Mouse (Mus musculus) C2C12 (cell line): ENCODE results near the gene Urah. TPM values are rescaled to one million over a fixed set of nuclear protein-coding genes. Genes with fewer than 3 reads are reported as not detected.

Experiments used
- H3K27me3 ChIP-seq: one replicate; pipeline ENCODE4 v1.6.1; 2011; ENCODE audit not compliant: control insufficient read depth, insufficient read depth, insufficient read length
- H3K36me3 ChIP-seq: one replicate; pipeline ENCODE4 v1.6.1; 2011; ENCODE audit not compliant: control insufficient read depth, insufficient read depth
- H3K4me3 ChIP-seq: one replicate; pipeline ENCODE4 v1.5.1; 2011; ENCODE audit warnings: mild to moderate bottlenecking, control low read depth; ENCODE audit not compliant: poor library complexity, insufficient read depth, severe bottlenecking
- H3K79me2 ChIP-seq: one replicate; pipeline ENCODE4 v1.6.1; 2011; ENCODE audit not compliant: control insufficient read depth, insufficient read depth
- H3K79me3 ChIP-seq: one replicate; pipeline ENCODE4 v1.6.1; 2011; ENCODE audit warnings: low read depth, control low read depth
- H3ac ChIP-seq: one replicate; pipeline ENCODE3; 2011; ENCODE audit warnings: low read depth; ENCODE audit not compliant: control insufficient read depth, insufficient read length
- CEBPB ChIP-seq: IDR thresholded peaks from one replicate; pipeline ENCODE4 v1.6.1; 2011; ENCODE audit warnings: low read depth, mild to moderate bottlenecking, control low read depth, moderate library complexity
- CTCF ChIP-seq: IDR thresholded peaks from one replicate; pipeline ENCODE4 v1.5.1; 2011; ENCODE audit not compliant: control insufficient read depth, insufficient read depth, insufficient read length
- FOSL1 ChIP-seq: IDR thresholded peaks from one replicate; pipeline ENCODE4 v1.8.0; 2011; ENCODE audit warnings: mild to moderate bottlenecking, low read length; ENCODE audit not compliant: poor library complexity, insufficient read depth, severe bottlenecking
- MAX ChIP-seq: IDR thresholded peaks from one replicate; pipeline ENCODE4 v1.6.1; 2011; ENCODE audit warnings: mild to moderate bottlenecking, control low read depth
- MYOD1 ChIP-seq: IDR thresholded peaks from one replicate; pipeline ENCODE4 v1.6.1; 2011; ENCODE audit warnings: low read depth; ENCODE audit not compliant: control insufficient read depth, insufficient read length
- MYOG ChIP-seq: IDR thresholded peaks from one replicate; pipeline ENCODE4 v1.6.1; 2011; ENCODE audit not compliant: control insufficient read depth, insufficient read length; ENCODE audit errors: extremely low read depth
- USF1 ChIP-seq: IDR thresholded peaks from one replicate; pipeline ENCODE4 v1.6.1; 2011; ENCODE audit warnings: low read depth, mild to moderate bottlenecking, control low read depth, moderate library complexity
- polyA plus RNA-seq: library from polyadenylated mRNA; unstranded; fragments of >200 nt; fragmentation: generic; extraction: Trizol; gene quantifications from one replicate; pipeline ENCODE4 v1.2.1, GENCODE M21; 2012; ENCODE audit warnings: missing spikeins

Urah gene
- polyA plus RNA-seq, 1 experiment, result not detected

DNA sequence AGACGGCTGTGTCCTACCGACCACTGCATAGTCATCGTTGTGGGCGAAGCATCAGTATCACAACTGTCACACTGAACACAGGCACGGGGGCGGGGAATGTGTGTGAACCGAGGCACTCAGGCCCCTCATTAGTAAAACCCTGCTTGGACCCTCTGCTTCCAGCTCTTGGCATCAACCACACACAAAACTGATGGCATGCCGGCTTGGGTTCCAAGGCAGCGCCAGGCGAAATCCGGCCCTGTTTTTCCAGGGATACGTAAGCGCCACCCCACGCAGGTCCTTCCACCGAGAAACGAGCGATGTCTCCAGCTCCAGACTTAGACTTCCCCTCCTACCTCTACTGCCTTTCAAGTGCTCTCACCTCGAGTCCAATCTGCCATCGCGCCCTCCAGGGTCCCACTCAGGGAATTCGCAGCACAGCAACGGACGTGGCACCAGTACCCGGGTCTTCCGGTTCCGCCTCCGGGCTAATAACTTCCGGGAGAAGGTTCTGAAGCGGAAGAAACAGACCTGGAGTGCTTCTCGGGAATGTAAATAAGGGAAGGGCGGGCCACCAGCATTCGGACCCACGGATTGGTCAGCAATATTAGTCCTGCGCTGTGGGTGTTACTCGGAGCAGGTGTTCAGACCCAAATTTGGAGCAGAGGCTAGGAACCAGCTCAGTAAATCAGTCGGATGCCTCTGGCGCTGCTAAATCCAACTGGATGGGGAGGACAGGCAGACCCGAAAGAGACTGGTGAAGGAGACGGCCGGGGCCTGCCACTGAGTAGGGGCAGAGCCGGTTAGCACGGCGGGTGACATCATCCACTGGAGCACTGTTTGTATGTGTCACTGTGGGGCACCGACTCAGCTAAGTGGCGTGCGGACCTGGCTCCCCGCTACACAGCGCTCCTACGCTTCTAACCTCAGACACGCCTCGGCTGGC is 21.3 kb downstream of the Urah start, which contains the start of gene Gm45785:
Gene Gm45785, minus strand, starts transcription at position 472 of the 925 bp plus-strand sequence.
- Histone ChIP-seq H3ac (peak within 1 kb of the TSS; percentile 98), H3K79me3 (peaks cover 39% of the 10 kb centered on the region), H3K79me2 (peaks cover 60% of the 10 kb centered on the region), H3K4me3 (peak within 1 kb of the TSS; percentile 71), H3K27me3 (no peaks in the 10 kb centered on the region), H3K36me3 (peaks cover 34% of the 10 kb centered on the region)
- TF ChIP-seq CTCF, result no peak
- TF ChIP-seq MAX, result peak; percentile 67
- no peak for TF ChIP-seq USF1
- peak; percentile 39 for TF ChIP-seq MYOD1

DNA sequence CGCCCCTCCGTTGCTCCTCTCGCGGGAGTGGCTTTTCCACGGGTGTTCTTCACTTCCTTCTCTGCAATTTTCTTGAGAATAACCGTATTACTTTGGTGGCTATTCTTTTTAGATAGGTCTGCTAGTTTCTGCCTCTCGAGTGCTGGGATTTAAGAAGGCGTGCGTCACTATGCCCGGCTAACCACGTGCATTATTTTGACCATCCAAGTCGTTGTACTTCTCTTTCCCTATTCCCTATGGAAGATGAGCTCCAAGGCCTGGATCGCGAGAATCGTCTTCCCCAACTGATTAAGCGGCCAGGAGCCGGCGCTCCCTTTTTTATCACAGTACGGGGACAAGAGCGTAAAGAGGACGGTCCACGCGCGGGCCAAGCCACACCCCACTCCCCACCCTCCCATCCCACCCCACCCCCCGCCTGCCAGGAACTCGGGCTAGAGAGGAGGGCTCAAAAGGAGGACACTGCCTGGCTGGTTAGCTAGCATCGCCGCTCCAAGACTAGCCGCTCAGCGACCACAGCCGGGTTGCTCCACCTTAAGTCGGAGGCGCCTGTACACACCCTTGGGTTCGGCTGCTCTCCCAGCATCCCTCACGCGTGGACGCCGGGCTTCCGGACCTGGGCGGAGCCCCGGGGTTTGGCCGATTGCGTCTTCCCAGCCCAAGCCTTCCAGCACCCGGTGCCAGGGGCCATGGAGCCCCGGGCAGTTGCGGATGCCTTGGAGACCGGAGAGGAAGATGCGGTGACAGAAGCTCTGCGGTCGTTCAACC is 22.1 kb downstream of the Urah start, which contains the start of gene Ric8a:
Gene Ric8a, plus strand, starts transcription at position 173 of the 765 bp plus-strand sequence.
- H3K79me3 ChIP-seq, result peaks cover 39% of the 10 kb centered on the region
- no peaks in the 10 kb centered on the region for H3K27me3 ChIP-seq
- H3ac ChIP-seq, result peak within 1 kb of the TSS; percentile 98
- peak within 1 kb of the TSS; percentile 71 for H3K4me3 ChIP-seq
- H3K79me2 ChIP-seq, result peaks cover 65% of the 10 kb centered on the region
- TF ChIP-seq CTCF, result no peak
- no peak for TF ChIP-seq MYOD1
- no peak for TF ChIP-seq FOSL1
- no peak for TF ChIP-seq MAX
- peaks cover 42% of the 10 kb centered on the region for H3K36me3 ChIP-seq

DNA sequence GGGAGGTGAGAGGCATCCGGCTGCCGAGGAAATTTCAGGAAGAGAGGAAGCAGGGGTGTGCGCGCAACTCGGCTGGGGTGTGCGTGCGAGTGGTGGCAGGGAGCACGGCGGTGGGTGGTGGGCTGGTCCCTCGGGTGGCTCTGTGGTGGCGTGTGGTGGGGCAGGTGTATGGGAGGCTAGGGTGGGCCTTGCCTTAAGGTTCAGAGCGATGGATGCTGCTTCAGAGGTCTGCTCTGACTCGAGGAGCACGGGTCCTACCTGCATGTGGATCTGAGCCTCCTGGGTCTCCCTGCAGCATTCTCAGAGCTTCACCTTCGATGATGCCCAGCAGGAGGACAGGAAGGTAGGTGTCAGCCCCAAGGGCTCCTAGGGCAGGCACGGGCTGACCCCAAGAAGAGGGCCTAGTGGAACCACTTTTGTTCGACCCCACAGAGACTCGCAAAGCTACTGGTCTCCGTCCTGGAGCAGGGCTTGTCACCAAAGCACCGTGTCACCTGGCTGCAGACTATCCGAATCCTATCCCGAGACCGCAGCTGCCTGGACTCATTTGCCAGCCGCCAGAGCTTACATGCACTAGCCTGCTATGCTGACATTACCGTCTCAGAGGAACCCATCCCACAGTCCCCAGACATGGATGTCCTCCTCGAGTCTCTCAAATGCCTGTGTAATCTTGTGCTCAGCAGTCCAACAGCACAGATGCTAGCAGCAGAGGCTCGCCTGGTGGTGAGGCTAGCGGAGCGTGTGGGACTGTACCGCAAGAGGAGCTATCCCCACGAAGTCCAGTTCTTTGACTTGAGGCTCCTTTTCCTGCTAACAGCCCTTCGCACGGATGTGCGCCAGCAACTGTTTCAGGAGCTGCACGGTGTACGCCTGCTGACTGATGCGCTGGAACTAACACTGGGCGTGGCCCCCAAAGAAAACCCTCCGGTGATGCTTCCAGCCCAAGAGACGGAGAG is 23.0 kb downstream of the Urah start, which contains the start of gene Bet1l:
Gene Bet1l, minus strand, starts transcription at position 28 of the 956 bp plus-strand sequence.
- Histone ChIP-seq H3K27me3 (no peaks in the 10 kb centered on the region), H3K79me3 (peaks cover 39% of the 10 kb centered on the region), H3K79me2 (peaks cover 65% of the 10 kb centered on the region), H3K36me3 (peaks cover 47% of the 10 kb centered on the region), H3K4me3 (peak within 1 kb of the TSS; percentile 71), H3ac (peak within 1 kb of the TSS; percentile 98)
- no peak for TF ChIP-seq MYOD1
- TF ChIP-seq MYOG, result no peak
- TF ChIP-seq CTCF, result no peak

DNA sequence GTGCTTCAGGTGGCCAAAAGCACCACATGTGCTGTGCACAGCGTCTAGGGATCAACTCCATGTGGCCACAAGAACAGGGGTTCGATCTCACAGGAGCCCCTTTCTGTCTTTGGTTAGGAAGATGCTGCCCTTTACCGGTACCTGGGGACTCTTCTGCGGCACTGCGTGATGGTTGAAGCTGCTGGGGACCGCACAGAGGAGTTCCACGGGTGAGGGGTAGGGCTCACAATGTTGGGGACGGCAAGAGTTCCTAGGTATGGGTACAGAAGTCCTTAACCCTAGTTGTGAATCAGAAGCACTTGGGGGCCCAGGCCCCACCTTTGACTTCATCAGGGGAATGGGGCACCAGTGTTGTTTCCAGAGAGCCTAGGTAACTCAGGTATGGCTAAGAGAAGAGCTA is 23.9 kb downstream of the Urah start:
- Histone ChIP-seq H3K79me2 (peaks cover 63% of the 10 kb centered on the region), H3K79me3 (peaks cover 38% of the 10 kb centered on the region), H3ac (no peak overlapping the region), H3K4me3 (no peak overlapping the region), H3K27me3 (no peaks in the 10 kb centered on the region), H3K36me3 (peaks cover 47% of the 10 kb centered on the region)
- TF ChIP-seq USF1 (no peak), MYOD1 (no peak), FOSL1 (no peak), MYOG (no peak), CEBPB (no peak), MAX (no peak), CTCF (no peak)

DNA sequence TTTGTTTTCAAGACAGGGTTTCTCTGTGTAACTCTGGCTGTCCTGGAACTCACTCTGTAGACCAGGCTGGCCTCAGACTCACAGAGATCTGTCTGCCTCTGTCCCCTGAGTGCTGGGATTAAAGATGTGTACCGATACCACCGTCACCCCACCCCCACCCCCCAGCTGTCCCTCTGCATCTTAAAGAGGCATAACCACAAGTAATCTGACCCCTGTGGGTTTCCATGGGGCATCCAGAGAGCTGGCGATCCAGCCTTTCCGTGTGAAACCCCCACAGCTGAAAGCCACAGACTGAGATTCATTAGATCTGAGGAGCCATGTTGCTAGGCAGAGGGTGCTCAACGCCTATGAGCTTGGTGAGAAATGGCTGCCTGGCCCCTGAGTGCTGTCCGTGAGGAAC is 25.2 kb downstream of the Urah start:
- H3K4me3 ChIP-seq, result no peak overlapping the region
- H3ac ChIP-seq, result no peak overlapping the region
- H3K79me2 ChIP-seq, result peaks cover 50% of the 10 kb centered on the region
- no peaks in the 10 kb centered on the region for H3K27me3 ChIP-seq
- H3K79me3 ChIP-seq, result peaks cover 30% of the 10 kb centered on the region
- peaks cover 43% of the 10 kb centered on the region for H3K36me3 ChIP-seq
- TF ChIP-seq CTCF (no peak), CEBPB (no peak), MYOD1 (peak; percentile 90), MAX (no peak), FOSL1 (no peak), MYOG (no peak), USF1 (no peak)
